Mouse (Mus musculus) embryonic fibroblast, embryonic 13.5 days (primary cell): ENCODE data around the gene Prrt4.

ENCODE experiments used
- CTCF ChIP-seq: IDR thresholded peaks from 2 replicates; pipeline ENCODE4 v1.5.1; 2011; ENCODE audit warnings: mild to moderate bottlenecking, control low read depth, low read length, moderate library complexity, borderline replicate concordance; ENCODE audit not compliant: insufficient read depth
- POLR2A ChIP-seq: IDR thresholded peaks from 2 replicates; pipeline ENCODE4 v1.6.1; 2011; ENCODE audit warnings: low read depth, mild to moderate bottlenecking, control low read depth, low read length, moderate library complexity

DNA sequence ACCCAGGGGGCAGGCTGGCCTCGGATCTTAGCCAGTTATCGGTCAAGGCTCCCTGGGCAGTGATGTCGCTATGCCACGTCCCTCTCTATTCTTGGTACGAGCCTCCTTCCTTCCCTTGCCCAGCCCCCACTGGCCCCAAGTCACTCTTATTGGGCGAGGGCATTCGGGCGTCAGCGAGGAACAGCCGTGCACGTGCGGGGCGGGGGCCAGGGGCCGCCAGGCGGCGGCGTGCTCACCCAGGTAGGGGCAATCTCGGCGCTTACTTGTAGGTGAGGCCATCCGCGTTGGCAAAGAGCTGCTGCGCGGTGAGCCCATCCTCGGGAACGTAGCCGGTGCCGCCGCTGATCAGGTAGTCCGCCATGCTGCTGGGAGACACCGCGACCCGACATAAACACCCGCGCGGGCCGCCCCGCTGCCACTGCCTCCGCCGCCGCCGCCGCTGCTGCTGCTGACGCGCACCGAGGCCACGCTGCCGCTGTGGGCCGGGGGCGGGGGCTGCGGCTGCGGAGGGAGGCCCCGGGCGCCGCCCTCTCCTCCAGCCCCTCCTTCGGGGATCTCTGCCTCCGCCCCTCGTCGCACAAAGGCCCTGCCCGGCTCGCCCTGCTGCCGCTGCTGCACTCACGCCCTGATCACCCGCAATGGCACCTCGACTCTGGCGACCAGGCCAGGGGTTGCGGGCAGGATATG, 32.6 kb upstream of the Prrt4 start:
- TF ChIP-seq CTCF (no peak), POLR2A (peak; percentile 93)
